9 mouse cellular contexts compared by ENCODE assay signal in the genomic region with DNA sequence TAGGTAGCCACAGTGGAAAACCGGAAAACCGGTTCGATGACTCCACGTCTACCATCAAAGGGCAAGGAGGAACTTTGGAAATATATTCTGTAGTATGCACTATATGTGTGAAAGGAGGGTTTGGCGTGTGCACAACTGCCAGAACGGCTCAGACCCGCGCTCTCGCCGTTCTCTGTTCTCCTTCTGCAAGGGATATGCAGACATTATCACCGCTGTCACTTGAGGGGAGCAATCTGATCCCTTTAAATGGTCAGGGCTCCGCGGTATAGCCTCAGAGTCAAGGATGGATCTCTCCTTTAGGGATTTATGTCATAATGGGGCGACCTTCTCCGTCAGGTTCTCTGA. TPM values are rescaled to one million over a fixed set of nuclear protein-coding genes. Genes with fewer than 3 reads are reported as not detected.
DNase-seq lines count a peak whose midpoint lies in the region; ATAC-seq lines count a peak whose summit lies in the region.
"Had no signal": no experiment of that assay in that cellular context is flagged by ENCODE, and none has a peak within 500 bp of the region (broad histone marks: within the 10 kb centered on the region; RNA-seq: fewer than 3 reads in every experiment).

No protein-coding gene starts in this region.

- H3K4me1 ChIP-seq in hindbrain, embryonic 13.5 days (replicated peaks), result peaks cover 6% of the 10 kb centered on the region; the same call in 1 of the 2 replicates

- H3K4me2 ChIP-seq in hindbrain, embryonic 13.5 days, result peak overlapping the region; percentile 90

- H3K27ac ChIP-seq in hindbrain, embryonic 13.5 days, result no peak overlapping the region

- peak; percentile 23 for DNase-seq in cerebellum, adult 9-11 months
- no peak for DNase-seq in cerebellum, postnatal 4 days (ENCODE audit: low spot score in 2 of 2)
- DNase-seq in thymus, postnatal 4 days, result peak; percentile 50
- no peak for DNase-seq in thymus, postnatal 14 days
- no peak for DNase-seq in ovary, postnatal 36 days (ENCODE audit: low spot score)
- DNase-seq in ovary, adult 18-20 months (ENCODE audit: low spot score), result no peak

- ATAC-seq in hindbrain, embryonic 13.5 days (ENCODE audit: low FRiP score), result no peak
- ATAC-seq in megakaryocyte, adult 5-6 weeks (ENCODE audit: poor library complexity, severe bottlenecking), result peak; percentile 15; the same call in 1 of the 2 replicates

- 0 out of 2 replicates have a peak, but pooled peaks cover 4% of the 10 kb centered on the region for H3K27me3 ChIP-seq in hindbrain, embryonic 13.5 days

- no peaks in the 10 kb centered on the region for H3K36me3 ChIP-seq in hindbrain, embryonic 13.5 days

- H3K9ac ChIP-seq in hindbrain, embryonic 13.5 days, result peak overlapping the region; percentile 75

- peak overlapping the region; percentile 63 for H3K4me3 ChIP-seq in hindbrain, embryonic 13.5 days

- no peaks in the 10 kb centered on the region for H3K9me3 ChIP-seq in hindbrain, embryonic 13.5 days

- under 1% methylated on average over 15 of the region's 15 CpGs for WGBS in hindbrain, embryonic 13.5 days

RNA-seq across cellular contexts. Expression of gene Olfr1368, which starts 13.8 kb away (rescaled TPM):
- polyA plus RNA-seq in hindbrain, embryonic 13.5 days (2015; fragmentation: Nextera tagmentation; extraction: Ambion mirVana), result not detected in 2 replicates
- not detected in 2 replicates for total RNA-seq in megakaryocyte, adult 5-6 weeks (2015)
- not detected in 2 replicates for total RNA-seq in megakaryocyte, adult 5-6 weeks (2017)
- polyA plus RNA-seq: Patski had no signal

RNA-seq across cellular contexts. Expression of gene Trim27, which starts 19.8 kb away (rescaled TPM):
- polyA plus RNA-seq in hindbrain, embryonic 13.5 days (2015; fragmentation: Nextera tagmentation; extraction: Ambion mirVana), result 82.6 and 82.9 TPM in 2 replicates
- total RNA-seq in megakaryocyte, adult 5-6 weeks (2015), result 47.7 and 50.6 TPM in 2 replicates
- 79.9 and 84.0 TPM in 2 replicates for total RNA-seq in megakaryocyte, adult 5-6 weeks (2017)

RNA-seq across cellular contexts. Expression of gene Olfr263, which starts 30.0 kb away (rescaled TPM):
- not detected in 2 replicates for polyA plus RNA-seq in hindbrain, embryonic 13.5 days (2015; fragmentation: Nextera tagmentation; extraction: Ambion mirVana)
- total RNA-seq in megakaryocyte, adult 5-6 weeks (2015), result not detected in 2 replicates
- not detected in 2 replicates for total RNA-seq in megakaryocyte, adult 5-6 weeks (2017)
- polyA plus RNA-seq: Patski had no signal

RNA-seq across cellular contexts. Expression of gene Olfr1369-ps1, which starts 48.2 kb away (rescaled TPM):
- polyA plus RNA-seq in hindbrain, embryonic 13.5 days (2015; fragmentation: Nextera tagmentation; extraction: Ambion mirVana), result 0.08 TPM in 1 of 2 replicates, not detected in the other
- total RNA-seq in megakaryocyte, adult 5-6 weeks (2015), result not detected in 2 replicates
- 0.04 TPM in 1 of 2 replicates, not detected in the other for total RNA-seq in megakaryocyte, adult 5-6 weeks (2017)

Comparison
In these comparisons a context has a peak if more than half of its experiments do, and no peak if none do; other contexts are left out.
1. DNase-seq: peak in cerebellum, adult 9-11 months (single experiment) and thymus, postnatal 4 days (single experiment); none in cerebellum, postnatal 4 days (0 of 2), thymus, postnatal 14 days (single experiment), ovary, postnatal 36 days (single experiment) and ovary, adult 18-20 months (single experiment).